In the genomic region with DNA sequence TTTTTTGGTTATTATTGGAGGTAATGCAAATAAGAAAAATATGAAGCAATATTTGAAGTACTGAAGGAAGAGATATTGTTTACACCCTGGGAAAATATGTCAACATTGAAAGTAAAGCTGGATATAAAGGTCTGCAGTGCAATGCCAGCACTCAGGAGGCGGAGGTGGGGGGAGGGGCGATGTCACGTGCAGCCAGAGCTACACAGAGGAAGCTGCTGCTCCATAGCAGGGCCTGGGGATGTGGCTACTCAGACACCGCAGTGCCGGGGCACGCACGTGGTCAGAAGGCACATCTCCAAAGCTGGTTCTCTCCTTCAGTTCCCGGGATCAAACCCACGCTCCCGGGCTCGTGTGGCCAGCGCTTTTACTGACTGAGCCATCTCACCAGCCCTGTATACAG, we compare ENCODE assay signal across 9 mouse cellular contexts.
DNase-seq lines count a peak whose midpoint lies in the region; ATAC-seq and TF ChIP-seq lines count a peak whose summit lies in the region.
"Had no signal": no experiment of that assay in that cellular context is flagged by ENCODE, and none has a peak within 500 bp of the region (broad histone marks: within the 10 kb centered on the region; RNA-seq: fewer than 3 reads in every experiment).

No protein-coding gene starts in this region.

- H3K4me2 ChIP-seq in hindbrain, embryonic 11.5 days (replicated peaks; ENCODE audit: low read depth, low read length): no peak overlapping the region
- no peak overlapping the region for H3K4me2 ChIP-seq in hindbrain, postnatal 0 days (ENCODE audit: low read depth, low read length)

- no peak overlapping the region for H3K27ac ChIP-seq in hindbrain, embryonic 11.5 days (ENCODE audit: low read depth, low read length)
- H3K27ac ChIP-seq in hindbrain, postnatal 0 days: no peak overlapping the region
- peak overlapping the region; percentile 57; the same call in 1 of the 2 replicates for H3K27ac ChIP-seq in embryonic facial prominence, embryonic 10.5 days (replicated peaks)
- H3K27ac ChIP-seq in macrophage: 0 out of 2 replicates have a peak overlapping the region, but pooled peaks have one; percentile 15

- TF ChIP-seq CTCF in hindbrain, postnatal 0 days (IDR thresholded peaks at IDR 0.05; ENCODE audit: low read depth): no peak

- H3K36me3 ChIP-seq in hindbrain, embryonic 11.5 days (ENCODE audit: control insufficient read depth, insufficient read depth, low read length): no peaks in the 10 kb centered on the region
- no peaks in the 10 kb centered on the region for H3K36me3 ChIP-seq in hindbrain, postnatal 0 days (ENCODE audit: insufficient read depth, low read length)
- no peaks in the 10 kb centered on the region for H3K36me3 ChIP-seq in embryonic facial prominence, embryonic 10.5 days (replicated peaks)
- H3K36me3 ChIP-seq in macrophage (ENCODE audit: inconsistent target): no peaks in the 10 kb centered on the region

- no peak overlapping the region for H3K4me3 ChIP-seq in hindbrain, embryonic 11.5 days (ENCODE audit: low read depth, low read length)
- H3K4me3 ChIP-seq in hindbrain, postnatal 0 days (ENCODE audit: low read length): no peak overlapping the region
- no peak overlapping the region for H3K4me3 ChIP-seq in embryonic facial prominence, embryonic 10.5 days
- H3K4me3 ChIP-seq in macrophage (ENCODE audit: inconsistent target): no peak overlapping the region

- no peaks in the 10 kb centered on the region for H3K79me2 ChIP-seq in macrophage (ENCODE audit: inconsistent target)

- no peaks in the 10 kb centered on the region for H3K4me1 ChIP-seq in hindbrain, embryonic 11.5 days (replicated peaks; ENCODE audit: control insufficient read depth, insufficient read depth, low read length)
- H3K4me1 ChIP-seq in hindbrain, postnatal 0 days (ENCODE audit: insufficient read depth, low read length): no peaks in the 10 kb centered on the region
- H3K4me1 ChIP-seq in embryonic facial prominence, embryonic 10.5 days: peaks cover 6% of the 10 kb centered on the region; the same call in 1 of the 2 replicates

- ATAC-seq in hindbrain, embryonic 11.5 days (ENCODE audit: low FRiP score): 0 out of 2 replicates have a peak, but pooled peaks have one; percentile 46
- no peak for ATAC-seq in hindbrain, postnatal 0 days

- WGBS in hindbrain, embryonic 11.5 days: 54% methylated on average over 12 of the region's 12 CpGs
- 43% methylated on average over 12 of the region's 12 CpGs for WGBS in hindbrain, postnatal 0 days
- 43% methylated on average over 12 of the region's 12 CpGs for WGBS in embryonic facial prominence, embryonic 10.5 days
- WGBS in macrophage (ENCODE audit: missing documents): 21% methylated on average over 12 of the region's 12 CpGs

- peak; percentile 57 for DNase-seq in hindbrain, embryonic 11.5 days (ENCODE audit: low spot score)
- DNase-seq in hindbrain, postnatal 0 days (ENCODE audit: low spot score): no peak
- peak; percentile 12 for DNase-seq in CD4-positive helper T cell, adult 2 months (ENCODE audit: low read depth, low spot score)
- DNase-seq in embryonic facial prominence, embryonic 10.5 days (ENCODE audit: low spot score): peak; percentile 68
- DNase-seq in frontal cortex, adult 2 months (ENCODE audit: extremely low spot score in 1 of 2, low spot score in 1 of 2): no peak
- no peak for DNase-seq in testis, postnatal 14 days (ENCODE audit: low spot score)
- no peak for DNase-seq in Muller cell, postnatal 12 days (ENCODE audit: inconsistent ontology term)
- DNase-seq: layer of hippocampus, adult 9-11 months had no signal

- H3K27me3 ChIP-seq in hindbrain, embryonic 11.5 days (ENCODE audit: control insufficient read depth, insufficient read depth, low read length): no peaks in the 10 kb centered on the region
- H3K27me3 ChIP-seq in hindbrain, postnatal 0 days (ENCODE audit: insufficient read depth, low read length): no peaks in the 10 kb centered on the region
- peaks cover 8% of the 10 kb centered on the region; the same call in 1 of the 2 replicates for H3K27me3 ChIP-seq in embryonic facial prominence, embryonic 10.5 days (replicated peaks; ENCODE audit: low read depth, poor library complexity, severe bottlenecking)

- no peak overlapping the region for H3K9ac ChIP-seq in hindbrain, embryonic 11.5 days (ENCODE audit: low read depth, low read length)
- H3K9ac ChIP-seq in hindbrain, postnatal 0 days (replicated peaks; ENCODE audit: low read length): no peak overlapping the region

- no peaks in the 10 kb centered on the region for H3K9me3 ChIP-seq in hindbrain, embryonic 11.5 days (ENCODE audit: control insufficient read depth, low read length)
- no peaks in the 10 kb centered on the region for H3K9me3 ChIP-seq in hindbrain, postnatal 0 days (ENCODE audit: low read length)
- no peaks in the 10 kb centered on the region for H3K9me3 ChIP-seq in embryonic facial prominence, embryonic 10.5 days

Comparison
In these comparisons a context has a peak if more than half of its experiments do, and no peak if none do; other contexts are left out.
1. DNase-seq: peak in hindbrain, embryonic 11.5 days (single experiment), CD4-positive helper T cell, adult 2 months (single experiment) and embryonic facial prominence, embryonic 10.5 days (single experiment); none in hindbrain, postnatal 0 days (single experiment), frontal cortex, adult 2 months (0 of 2), testis, postnatal 14 days (single experiment) and Muller cell, postnatal 12 days (single experiment).
2. H3K27ac ChIP-seq: peak in embryonic facial prominence, embryonic 10.5 days (single experiment) and macrophage (single experiment); none in hindbrain, embryonic 11.5 days (single experiment) and hindbrain, postnatal 0 days (single experiment).